Mouse (Mus musculus) kidney, embryonic 14.5 days (tissue): Measurements from ENCODE around the gene Cacng8. TPM values are rescaled to one million over a fixed set of nuclear protein-coding genes. Genes with fewer than 3 reads are reported as not detected.

Source experiments
- ATAC-seq: fragments of 200-750 bp; cut with Nextera tagmentation; 2 replicates; pipeline ENCODE4 v1.8.0; 2017; ENCODE audit warnings: moderate number of reproducible peaks, mild to moderate bottlenecking, moderate TSS enrichment, moderate library complexity; ENCODE audit not compliant: low FRiP score, low TSS enrichment
- H3K27ac ChIP-seq: fragments of 300-500 bp; sonication (generic); 2 replicates; pipeline ENCODE4 v1.5.1; 2014; ENCODE audit warnings: low read depth, mild to moderate bottlenecking, low read length, moderate library complexity, mixed read lengths
- H3K27me3 ChIP-seq: fragments of 300-500 bp; sonication (generic); 2 replicates; pipeline ENCODE4 v1.6.1; 2014; ENCODE audit warnings: mild to moderate bottlenecking, low read length; ENCODE audit not compliant: control insufficient read depth, insufficient read depth
- H3K36me3 ChIP-seq: fragments of 300-500 bp; sonication (generic); 2 replicates; pipeline ENCODE4 v1.6.1; 2014; ENCODE audit warnings: low read length, mixed read lengths; ENCODE audit not compliant: control insufficient read depth, insufficient read depth
- H3K4me1 ChIP-seq: fragments of 300-500 bp; sonication (generic); 2 replicates; pipeline ENCODE4 v1.6.1; 2014; ENCODE audit warnings: low read length, mixed read lengths; ENCODE audit not compliant: control insufficient read depth, insufficient read depth
- H3K4me2 ChIP-seq: fragments of 300-500 bp; sonication (generic); replicated peaks from 2 replicates; pipeline ENCODE4 v1.6.1; 2014; ENCODE audit warnings: low read depth, mild to moderate bottlenecking, low read length
- H3K4me3 ChIP-seq: fragments of 300-500 bp; sonication (generic); 2 replicates; pipeline ENCODE4 v1.5.1; 2014; ENCODE audit warnings: mild to moderate bottlenecking, low read length
- H3K9ac ChIP-seq: fragments of 300-500 bp; sonication (generic); 2 replicates; pipeline ENCODE4 v1.6.1; 2014; ENCODE audit warnings: low read depth, mild to moderate bottlenecking, low read length, moderate library complexity
- H3K9me3 ChIP-seq: fragments of 300-500 bp; sonication (generic); 2 replicates; pipeline ENCODE4 v1.6.1; 2016; ENCODE audit warnings: low read length; ENCODE audit not compliant: control insufficient read depth
- whole genome bisulfite sequencing: fragments of 180-500 bp; shearing (Covaris S2); extraction: QIAGEN DNeasy Blood & Tissue Kit; methylation state at CpG from one replicate; pipeline ENCODE4 v1.1.7; 2014; 5-methylcytosine and 5-hydroxymethylcytosine counted together
- polyA plus RNA-seq: library from polyadenylated mRNA; unstranded; fragments of >200 nt; fragmentation: Nextera tagmentation; extraction: Ambion mirVana; gene quantifications from 2 replicates; pipeline ENCODE4 v1.2.1, GENCODE M21; 2014

The Cacng8 gene
- polyA plus RNA-seq, 1 experiment from 2014 or later: 2.7 TPM

GRCm38 (mm10) chr7:3365547-3366279 is 24.8 kb upstream of the Cacng8 start:
- WGBS: 43% methylated on average over 11 of the region's 11 CpGs
- no peak overlapping the region for H3K4me2 ChIP-seq
- ATAC-seq: no peak

DNA sequence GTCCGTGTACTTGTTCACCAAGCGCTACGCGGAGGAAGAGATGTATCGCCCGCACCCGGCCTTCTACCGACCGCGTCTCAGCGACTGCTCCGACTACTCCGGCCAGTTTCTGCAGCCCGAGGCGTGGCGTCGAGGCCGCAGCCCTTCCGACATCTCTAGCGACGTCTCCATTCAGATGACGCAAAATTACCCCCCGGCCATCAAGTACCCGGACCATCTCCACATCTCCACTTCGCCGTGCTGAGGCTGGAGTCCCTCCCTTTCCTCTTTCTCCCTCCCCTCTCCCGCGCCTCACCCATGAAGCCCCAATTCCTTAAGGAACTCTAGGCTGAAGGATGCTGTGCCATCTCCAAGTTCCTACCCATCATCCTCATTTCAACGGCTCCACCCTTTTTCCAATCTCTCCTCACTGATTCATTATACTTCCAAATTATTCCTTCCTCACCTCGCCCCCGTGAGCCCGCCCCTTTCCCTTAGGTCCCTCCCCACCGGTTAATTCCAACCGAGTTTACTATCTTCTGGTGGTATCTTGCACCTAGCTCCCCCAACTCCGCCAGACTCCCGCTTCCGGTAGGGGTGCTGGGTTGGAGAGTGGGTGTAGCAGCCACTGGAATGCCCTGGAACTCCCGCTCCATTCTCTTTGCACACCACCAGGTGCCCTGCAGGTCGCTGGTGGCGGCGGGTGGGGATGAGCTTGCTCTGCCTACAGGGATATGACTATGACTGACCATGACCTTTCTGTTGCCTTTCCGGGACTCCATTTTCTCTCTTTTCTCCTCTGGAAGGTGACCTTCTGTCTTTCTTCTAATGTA is 23.6 kb upstream of the Cacng8 start:
- peak overlapping the region; percentile 14 for H3K4me3 ChIP-seq
- ATAC-seq: peak; percentile 34; the same call in 1 of the 2 replicates
- no peaks in the 10 kb centered on the region for H3K36me3 ChIP-seq
- no peaks in the 10 kb centered on the region for H3K9me3 ChIP-seq
- no peak overlapping the region for H3K9ac ChIP-seq
- WGBS: 9% methylated on average over 42 of the region's 42 CpGs
- peak overlapping the region; percentile 33 for H3K4me2 ChIP-seq
- H3K4me1 ChIP-seq: peaks cover 8% of the 10 kb centered on the region; the same call in 1 of the 2 replicates
- H3K27ac ChIP-seq: no peak overlapping the region
- H3K27me3 ChIP-seq: peaks cover 8% of the 10 kb centered on the region; the same call in 1 of the 2 replicates

More at GRCm38 (mm10) chr7:3365547-3366279, 24.8 kb upstream of the Cacng8 start:
- H3K4me3 ChIP-seq: no peak overlapping the region
- no peak overlapping the region for H3K9ac ChIP-seq
- no peaks in the 10 kb centered on the region for H3K9me3 ChIP-seq
- H3K27me3 ChIP-seq: peaks cover 8% of the 10 kb centered on the region; the same call in 1 of the 2 replicates
- no peaks in the 10 kb centered on the region for H3K36me3 ChIP-seq
- no peak overlapping the region for H3K27ac ChIP-seq
- H3K4me1 ChIP-seq: peaks cover 8% of the 10 kb centered on the region; the same call in 1 of the 2 replicates

DNA sequence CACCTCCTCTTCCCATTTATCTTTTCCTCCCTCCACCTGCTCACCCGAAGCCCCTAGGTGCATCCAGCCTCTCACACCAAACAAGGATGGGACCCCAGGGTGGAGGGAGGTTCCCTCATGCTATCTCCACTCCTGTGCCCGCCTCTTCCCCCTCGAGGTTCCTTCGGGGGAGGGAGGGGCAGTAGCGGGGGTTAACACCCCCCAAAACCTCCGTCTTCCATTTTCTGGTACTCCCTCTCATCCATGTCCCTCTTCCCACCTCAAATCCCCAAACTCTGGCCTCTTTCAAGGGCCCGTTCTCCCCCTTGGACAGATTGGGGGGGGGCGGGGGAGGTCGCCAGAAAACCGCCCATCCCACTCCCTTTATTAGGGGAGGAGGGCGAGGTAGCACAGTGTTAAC is 22.9 kb upstream of the Cacng8 start:
- 3% methylated on average over 10 of the region's 11 CpGs for WGBS

GRCm38 (mm10) chr7:3368311-3368710 is 22.2 kb upstream of the Cacng8 start:
- Histone ChIP-seq H3K36me3 (no peaks in the 10 kb centered on the region), H3K4me2 (no peak overlapping the region), H3K27me3 (peaks cover 8% of the 10 kb centered on the region; the same call in 1 of the 2 replicates), H3K9ac (no peak overlapping the region), H3K27ac (no peak overlapping the region), H3K9me3 (no peaks in the 10 kb centered on the region), H3K4me3 (no peak overlapping the region), H3K4me1 (peaks cover 8% of the 10 kb centered on the region; the same call in 1 of the 2 replicates)
- WGBS: 38% methylated on average over 12 of the region's 12 CpGs
- no peak for ATAC-seq

More for the DNA sequence above, 22.9 kb upstream of the Cacng8 start:
- Histone ChIP-seq H3K4me3 (peak overlapping the region; percentile 14), H3K4me1 (peaks cover 8% of the 10 kb centered on the region; the same call in 1 of the 2 replicates), H3K36me3 (no peaks in the 10 kb centered on the region), H3K27ac (no peak overlapping the region), H3K9ac (no peak overlapping the region), H3K9me3 (no peaks in the 10 kb centered on the region), H3K27me3 (peaks cover 8% of the 10 kb centered on the region; the same call in 1 of the 2 replicates), H3K4me2 (peak overlapping the region; percentile 33; the same call in 1 of the 2 replicates)
- ATAC-seq: 0 out of 2 replicates have a peak, but pooled peaks have one; percentile 7

- Histone ChIP-seq H3K4me1 (peaks cover 8% of the 10 kb centered on the region; the same call in 1 of the 2 replicates), H3K9ac (no peak overlapping the region), H3K4me3 (no peak overlapping the region), H3K4me2 (no peak overlapping the region), H3K27ac (no peak overlapping the region), H3K27me3 (peaks cover 8% of the 10 kb centered on the region; the same call in 1 of the 2 replicates), H3K36me3 (no peaks in the 10 kb centered on the region), H3K9me3 (no peaks in the 10 kb centered on the region)
- no peak for ATAC-seq
- WGBS: 70% methylated on average over 6 of the region's 6 CpGs
Measured at GRCm38 (mm10) chr7:3369189-3369588, 21.3 kb upstream of the Cacng8 start.

- H3K36me3 ChIP-seq: no peaks in the 10 kb centered on the region
- H3K4me3 ChIP-seq: no peak overlapping the region
- H3K4me2 ChIP-seq: no peak overlapping the region
- H3K4me1 ChIP-seq: peaks cover 8% of the 10 kb centered on the region; the same call in 1 of the 2 replicates
- peaks cover 8% of the 10 kb centered on the region; the same call in 1 of the 2 replicates for H3K27me3 ChIP-seq
- WGBS: 55% methylated on average over 4 of the region's 4 CpGs
- ATAC-seq: no peak
- no peak overlapping the region for H3K27ac ChIP-seq
- H3K9me3 ChIP-seq: no peaks in the 10 kb centered on the region
- H3K9ac ChIP-seq: no peak overlapping the region
Measured at GRCm38 (mm10) chr7:3370407-3370806, 20.1 kb upstream of the Cacng8 start.

GRCm38 (mm10) chr7:3372376-3372775 is 18.1 kb upstream of the Cacng8 start:
- H3K27ac ChIP-seq: no peak overlapping the region
- 0 out of 2 replicates have a peak, but pooled peaks cover 3% of the 10 kb centered on the region for H3K27me3 ChIP-seq
- WGBS: 39% methylated on average over 2 of the region's 2 CpGs
- H3K36me3 ChIP-seq: no peaks in the 10 kb centered on the region
- no peak overlapping the region for H3K4me2 ChIP-seq
- H3K9ac ChIP-seq: no peak overlapping the region
- H3K4me3 ChIP-seq: no peak overlapping the region
- no peaks in the 10 kb centered on the region for H3K4me1 ChIP-seq
- H3K9me3 ChIP-seq: no peaks in the 10 kb centered on the region
- no peak for ATAC-seq

DNA sequence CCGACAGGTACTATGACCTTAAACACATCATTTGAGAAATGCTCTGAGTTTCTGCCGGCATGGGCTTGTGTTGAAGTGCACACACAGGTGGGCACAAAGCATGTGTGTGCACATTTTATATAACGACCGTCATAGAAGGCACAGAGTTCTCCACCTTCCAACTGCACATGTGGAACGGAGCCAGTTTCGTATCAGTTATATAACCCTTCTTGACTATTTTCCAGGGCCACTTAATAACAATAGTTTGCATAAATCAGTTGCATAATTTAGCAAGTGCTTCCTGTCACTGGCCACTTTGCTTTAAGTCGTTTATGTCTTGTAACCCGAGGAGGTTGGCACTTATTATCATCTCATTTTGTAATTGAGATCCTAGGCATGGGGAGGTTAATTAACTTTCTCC is 16.7 kb upstream of the Cacng8 start:
- Histone ChIP-seq H3K4me3 (no peak overlapping the region), H3K36me3 (no peaks in the 10 kb centered on the region), H3K27ac (no peak overlapping the region), H3K4me2 (no peak overlapping the region), H3K27me3 (no peaks in the 10 kb centered on the region), H3K4me1 (no peaks in the 10 kb centered on the region), H3K9me3 (no peaks in the 10 kb centered on the region), H3K9ac (no peak overlapping the region)
- 78% methylated on average over 8 of the region's 8 CpGs for WGBS
- ATAC-seq: no peak
